Mouse (Mus musculus): Measurements from ENCODE around the gene Gm2a. TPM values are rescaled to one million over a fixed set of nuclear protein-coding genes. Genes with fewer than 3 reads are reported as not detected.
A peak's percentile ranks its signal among the peaks of the same experiment; 100 is the strongest.

Gene Gm2a
- total RNA-seq (2017) = 70.1 and 79.8 TPM in 2 replicates

GRCm38 (mm10) chr11:55097463-55098188 lies at the start of gene Gm2a:
Gene Gm2a (plus strand): TSS chr11:55098115.
- ATAC-seq (replicated peaks in 1 of 2; ENCODE audit: insufficient read depth in 1 of 2, low FRiP score in 2 of 2, low TSS enrichment in 1 of 2, low read depth in 1 of 2, poor library complexity in 2 of 2, severe bottlenecking in 2 of 2) = peak; percentile 93

GRCm38 (mm10) chr11:55050837-55051510 lies 46.9 kb upstream of the Gm2a start:
- ATAC-seq (replicated peaks in 1 of 2; ENCODE audit: insufficient read depth in 1 of 2, low FRiP score in 2 of 2, low TSS enrichment in 1 of 2, low read depth in 1 of 2, poor library complexity in 2 of 2, severe bottlenecking in 2 of 2) = no peak

- no peak for ATAC-seq (replicated peaks in 1 of 2; ENCODE audit: insufficient read depth in 1 of 2, low FRiP score in 2 of 2, low TSS enrichment in 1 of 2, low read depth in 1 of 2, poor library complexity in 2 of 2, severe bottlenecking in 2 of 2)
Measured at GRCm38 (mm10) chr11:55057511-55057910, 40.4 kb upstream of the Gm2a start.

GRCm38 (mm10) chr11:55060802-55061201 lies 37.1 kb upstream of the Gm2a start:
- ATAC-seq (replicated peaks in 1 of 2; ENCODE audit: insufficient read depth in 1 of 2, low FRiP score in 2 of 2, low TSS enrichment in 1 of 2, low read depth in 1 of 2, poor library complexity in 2 of 2, severe bottlenecking in 2 of 2) = no peak

GRCm38 (mm10) chr11:55062856-55063255 lies 35.1 kb upstream of the Gm2a start:
- ATAC-seq (replicated peaks in 1 of 2; ENCODE audit: insufficient read depth in 1 of 2, low FRiP score in 2 of 2, low TSS enrichment in 1 of 2, low read depth in 1 of 2, poor library complexity in 2 of 2, severe bottlenecking in 2 of 2) = no peak

- ATAC-seq (replicated peaks in 1 of 2; ENCODE audit: insufficient read depth in 1 of 2, low FRiP score in 2 of 2, low TSS enrichment in 1 of 2, low read depth in 1 of 2, poor library complexity in 2 of 2, severe bottlenecking in 2 of 2) = no peak
Measured at GRCm38 (mm10) chr11:55066921-55067320, 31.0 kb upstream of the Gm2a start.

GRCm38 (mm10) chr11:55069023-55069422 lies 28.9 kb upstream of the Gm2a start:
- no peak for ATAC-seq (replicated peaks in 1 of 2; ENCODE audit: insufficient read depth in 1 of 2, low FRiP score in 2 of 2, low TSS enrichment in 1 of 2, low read depth in 1 of 2, poor library complexity in 2 of 2, severe bottlenecking in 2 of 2)

- ATAC-seq (replicated peaks in 1 of 2; ENCODE audit: insufficient read depth in 1 of 2, low FRiP score in 2 of 2, low TSS enrichment in 1 of 2, low read depth in 1 of 2, poor library complexity in 2 of 2, severe bottlenecking in 2 of 2) = no peak
Measured at GRCm38 (mm10) chr11:55071344-55071743, 26.6 kb upstream of the Gm2a start.

GRCm38 (mm10) chr11:55072467-55072866 lies 25.4 kb upstream of the Gm2a start:
- no peak for ATAC-seq (replicated peaks in 1 of 2; ENCODE audit: insufficient read depth in 1 of 2, low FRiP score in 2 of 2, low TSS enrichment in 1 of 2, low read depth in 1 of 2, poor library complexity in 2 of 2, severe bottlenecking in 2 of 2)

GRCm38 (mm10) chr11:55073191-55073590 lies 24.7 kb upstream of the Gm2a start:
- no peak for ATAC-seq (replicated peaks in 1 of 2; ENCODE audit: insufficient read depth in 1 of 2, low FRiP score in 2 of 2, low TSS enrichment in 1 of 2, low read depth in 1 of 2, poor library complexity in 2 of 2, severe bottlenecking in 2 of 2)

- no peak for ATAC-seq (replicated peaks in 1 of 2; ENCODE audit: insufficient read depth in 1 of 2, low FRiP score in 2 of 2, low TSS enrichment in 1 of 2, low read depth in 1 of 2, poor library complexity in 2 of 2, severe bottlenecking in 2 of 2)
Measured at GRCm38 (mm10) chr11:55075602-55076001, 22.3 kb upstream of the Gm2a start.

- ATAC-seq (replicated peaks in 1 of 2; ENCODE audit: insufficient read depth in 1 of 2, low FRiP score in 2 of 2, low TSS enrichment in 1 of 2, low read depth in 1 of 2, poor library complexity in 2 of 2, severe bottlenecking in 2 of 2) = no peak
Measured at GRCm38 (mm10) chr11:55076234-55076633, 21.7 kb upstream of the Gm2a start.

GRCm38 (mm10) chr11:55077331-55078231 lies 20.3 kb upstream of the Gm2a start, which contains the start of gene Ccdc69:
Gene Ccdc69 (minus strand): TSS chr11:55078131.
- peak; percentile 90 to 91 for ATAC-seq (replicated peaks in 1 of 2; ENCODE audit: insufficient read depth in 1 of 2, low FRiP score in 2 of 2, low TSS enrichment in 1 of 2, low read depth in 1 of 2, poor library complexity in 2 of 2, severe bottlenecking in 2 of 2)

GRCm38 (mm10) chr11:55078502-55078901 lies 19.4 kb upstream of the Gm2a start:
- no peak for ATAC-seq (replicated peaks in 1 of 2; ENCODE audit: insufficient read depth in 1 of 2, low FRiP score in 2 of 2, low TSS enrichment in 1 of 2, low read depth in 1 of 2, poor library complexity in 2 of 2, severe bottlenecking in 2 of 2)

- no peak for ATAC-seq (replicated peaks in 1 of 2; ENCODE audit: insufficient read depth in 1 of 2, low FRiP score in 2 of 2, low TSS enrichment in 1 of 2, low read depth in 1 of 2, poor library complexity in 2 of 2, severe bottlenecking in 2 of 2)
Measured at GRCm38 (mm10) chr11:55079180-55079579, 18.7 kb upstream of the Gm2a start.

- ATAC-seq (replicated peaks in 1 of 2; ENCODE audit: insufficient read depth in 1 of 2, low FRiP score in 2 of 2, low TSS enrichment in 1 of 2, low read depth in 1 of 2, poor library complexity in 2 of 2, severe bottlenecking in 2 of 2) = no peak
Measured at GRCm38 (mm10) chr11:55081206-55081605, 16.7 kb upstream of the Gm2a start.

- ATAC-seq (replicated peaks in 1 of 2; ENCODE audit: insufficient read depth in 1 of 2, low FRiP score in 2 of 2, low TSS enrichment in 1 of 2, low read depth in 1 of 2, poor library complexity in 2 of 2, severe bottlenecking in 2 of 2) = no peak
Measured at GRCm38 (mm10) chr11:55084629-55085028, 13.3 kb upstream of the Gm2a start.

- ATAC-seq (replicated peaks in 1 of 2; ENCODE audit: insufficient read depth in 1 of 2, low FRiP score in 2 of 2, low TSS enrichment in 1 of 2, low read depth in 1 of 2, poor library complexity in 2 of 2, severe bottlenecking in 2 of 2) = no peak
Measured at GRCm38 (mm10) chr11:55085396-55085795, 12.5 kb upstream of the Gm2a start.

All from hematopoietic stem cell, adult 5-6 weeks (primary cell).